Mouse (Mus musculus) liver, embryonic 12.5 days (tissue): ENCODE results near the gene Pde6h. TPM values are rescaled to one million over a fixed set of nuclear protein-coding genes. Genes with fewer than 3 reads are reported as not detected.
"Not testable (repeated sequence)": the region's sequence is repeated elsewhere in the genome, so short reads cannot be mapped to it uniquely, and the experiment has no call there.

Source experiments
- ATAC-seq: fragments of 200-750 bp; cut with Nextera tagmentation; 2 replicates; pipeline ENCODE4 v1.8.0; 2017; ENCODE audit warnings: moderate number of reproducible peaks, mild to moderate bottlenecking, moderate library complexity
- H3K27ac ChIP-seq: fragments of 300-500 bp; sonication (generic); 2 replicates; pipeline ENCODE4 v1.5.1; 2016; ENCODE audit warnings: mild to moderate bottlenecking
- H3K27me3 ChIP-seq: fragments of 300-500 bp; sonication (generic); replicated peaks from 2 replicates; pipeline ENCODE4 v1.6.1; 2016; ENCODE audit warnings: mild to moderate bottlenecking, moderate library complexity
- H3K36me3 ChIP-seq: fragments of 300-500 bp; sonication (generic); 2 replicates; pipeline ENCODE4 v1.6.1; 2016; ENCODE audit warnings: mild to moderate bottlenecking, moderate library complexity
- H3K4me1 ChIP-seq: fragments of 300-500 bp; sonication (generic); 2 replicates; pipeline ENCODE4 v1.6.1; 2016
- H3K4me2 ChIP-seq: fragments of 300-500 bp; sonication (generic); 2 replicates; pipeline ENCODE4 v1.6.1; 2016; ENCODE audit warnings: mild to moderate bottlenecking, moderate library complexity
- H3K4me3 ChIP-seq: fragments of 300-500 bp; sonication (generic); 2 replicates; pipeline ENCODE4 v1.5.1; 2016; ENCODE audit warnings: mild to moderate bottlenecking, moderate library complexity
- H3K9ac ChIP-seq: fragments of 300-500 bp; sonication (generic); 2 replicates; pipeline ENCODE4 v1.6.1; 2016; ENCODE audit warnings: mild to moderate bottlenecking, moderate library complexity
- H3K9me3 ChIP-seq: fragments of 300-500 bp; sonication (generic); replicated peaks from 2 replicates; pipeline ENCODE4 v1.6.1; 2016; ENCODE audit warnings: mild to moderate bottlenecking, moderate library complexity
- WGBS: fragments of 180-500 bp; shearing (Covaris S2); methylation state at CpG from one replicate; pipeline ENCODE4 v1.1.7; 2016; ENCODE audit not compliant: insufficient replicate concordance; 5-methylcytosine and 5-hydroxymethylcytosine counted together
- polyA plus RNA-seq: library from polyadenylated mRNA; unstranded; fragments of >200 nt; fragmentation: Nextera tagmentation; extraction: Ambion mirVana; gene quantifications from 2 replicates; pipeline ENCODE4 v1.2.1, GENCODE M21; 2016

Pde6h gene
- polyA plus RNA-seq, 1 experiment from 2014 or later = not detected

GRCm38 (mm10) chr6:136964609-136965510 lies 41.2 kb downstream of the Pde6h start:
- WGBS = 40% methylated on average over 13 of the region's 13 CpGs
- peaks cover 5% of the 10 kb centered on the region; the same call in 1 of the 2 replicates for H3K4me1 ChIP-seq
- no peaks in the 10 kb centered on the region for H3K36me3 ChIP-seq
- H3K9ac ChIP-seq = no peak overlapping the region
- H3K4me2 ChIP-seq = no peak overlapping the region
- H3K27ac ChIP-seq = no peak overlapping the region
- H3K9me3 ChIP-seq = no peaks in the 10 kb centered on the region
- no peak for ATAC-seq
- no peaks in the 10 kb centered on the region for H3K27me3 ChIP-seq
- no peak overlapping the region for H3K4me3 ChIP-seq

- Histone ChIP-seq H3K4me3 (no peak overlapping the region), H3K4me2 (no peak overlapping the region), H3K4me1 (peaks cover 5% of the 10 kb centered on the region; the same call in 1 of the 2 replicates), H3K27ac (no peak overlapping the region), H3K27me3 (no peaks in the 10 kb centered on the region), H3K36me3 (no peaks in the 10 kb centered on the region), H3K9me3 (no peaks in the 10 kb centered on the region), H3K9ac (no peak overlapping the region)
- ATAC-seq = no peak
- 63% methylated on average over 10 of the region's 10 CpGs for WGBS
Observed at GRCm38 (mm10) chr6:136965912-136966311, 42.3 kb downstream of the Pde6h start.

- WGBS = 44% methylated on average over 4 of the region's 4 CpGs
- no peak overlapping the region for H3K27ac ChIP-seq
- H3K4me2 ChIP-seq = no peak overlapping the region
- no peak for ATAC-seq
- no peaks in the 10 kb centered on the region for H3K27me3 ChIP-seq
- no peaks in the 10 kb centered on the region for H3K36me3 ChIP-seq
- peaks cover 5% of the 10 kb centered on the region; the same call in 1 of the 2 replicates for H3K4me1 ChIP-seq
- no peak overlapping the region for H3K4me3 ChIP-seq
- no peak overlapping the region for H3K9ac ChIP-seq
- no peaks in the 10 kb centered on the region for H3K9me3 ChIP-seq
Observed at GRCm38 (mm10) chr6:136967466-136967865, 43.8 kb downstream of the Pde6h start.

- not testable (repeated sequence) for H3K36me3 ChIP-seq, H3K27me3 ChIP-seq, H3K9me3 ChIP-seq, H3K9ac ChIP-seq, H3K4me3 ChIP-seq, H3K4me1 ChIP-seq, H3K27ac ChIP-seq, H3K4me2 ChIP-seq, ATAC-seq
- WGBS = 31% methylated on average over 4 of the region's 4 CpGs
Observed at GRCm38 (mm10) chr6:136968877-136969276, 45.2 kb downstream of the Pde6h start.

- 19% methylated on average over 23 of the region's 23 CpGs for WGBS
- peak overlapping the region; percentile 2; the same call in 1 of the 2 replicates for H3K4me3 ChIP-seq
- H3K27ac ChIP-seq = peak overlapping the region; percentile 53
- peak overlapping the region; percentile 55 for H3K4me2 ChIP-seq
- H3K9ac ChIP-seq = peak overlapping the region; percentile 17
- H3K4me1 ChIP-seq = peaks cover 20% of the 10 kb centered on the region
- no peaks in the 10 kb centered on the region for H3K27me3 ChIP-seq
- H3K9me3 ChIP-seq = no peaks in the 10 kb centered on the region
- peak; percentile 66 for ATAC-seq
- H3K36me3 ChIP-seq = no peaks in the 10 kb centered on the region
Observed at GRCm38 (mm10) chr6:136979274-136980082, 55.8 kb downstream of the Pde6h start.

GRCm38 (mm10) chr6:136980331-136980746 lies 56.7 kb downstream of the Pde6h start:
- H3K36me3 ChIP-seq = no peaks in the 10 kb centered on the region
- H3K27ac ChIP-seq = peak overlapping the region; percentile 53; the same call in 1 of the 2 replicates
- H3K4me2 ChIP-seq = peak overlapping the region; percentile 55
- no peak overlapping the region for H3K9ac ChIP-seq
- 18% methylated on average over 3 of the region's 3 CpGs for WGBS
- H3K27me3 ChIP-seq = no peaks in the 10 kb centered on the region
- peak; percentile 65 for ATAC-seq
- H3K9me3 ChIP-seq = no peaks in the 10 kb centered on the region
- H3K4me1 ChIP-seq = peaks cover 20% of the 10 kb centered on the region
- no peak overlapping the region for H3K4me3 ChIP-seq

GRCm38 (mm10) chr6:136982581-136982980 lies 58.9 kb downstream of the Pde6h start:
- H3K27ac ChIP-seq = no peak overlapping the region
- H3K27me3 ChIP-seq = no peaks in the 10 kb centered on the region
- no peak overlapping the region for H3K9ac ChIP-seq
- no peak overlapping the region for H3K4me2 ChIP-seq
- no peak overlapping the region for H3K4me3 ChIP-seq
- H3K36me3 ChIP-seq = no peaks in the 10 kb centered on the region
- no peaks in the 10 kb centered on the region for H3K9me3 ChIP-seq
- no peak for ATAC-seq
- H3K4me1 ChIP-seq = peaks cover 20% of the 10 kb centered on the region
- 67% methylated on average over 6 of the region's 6 CpGs for WGBS

GRCm38 (mm10) chr6:136983201-136983600 lies 59.6 kb downstream of the Pde6h start:
- Histone ChIP-seq H3K9ac (no peak overlapping the region), H3K4me2 (no peak overlapping the region), H3K27me3 (no peaks in the 10 kb centered on the region), H3K36me3 (no peaks in the 10 kb centered on the region), H3K4me3 (no peak overlapping the region), H3K4me1 (peaks cover 20% of the 10 kb centered on the region), H3K9me3 (no peaks in the 10 kb centered on the region), H3K27ac (no peak overlapping the region)
- WGBS = 69% methylated on average over 7 of the region's 7 CpGs
- no peak for ATAC-seq

DNA sequence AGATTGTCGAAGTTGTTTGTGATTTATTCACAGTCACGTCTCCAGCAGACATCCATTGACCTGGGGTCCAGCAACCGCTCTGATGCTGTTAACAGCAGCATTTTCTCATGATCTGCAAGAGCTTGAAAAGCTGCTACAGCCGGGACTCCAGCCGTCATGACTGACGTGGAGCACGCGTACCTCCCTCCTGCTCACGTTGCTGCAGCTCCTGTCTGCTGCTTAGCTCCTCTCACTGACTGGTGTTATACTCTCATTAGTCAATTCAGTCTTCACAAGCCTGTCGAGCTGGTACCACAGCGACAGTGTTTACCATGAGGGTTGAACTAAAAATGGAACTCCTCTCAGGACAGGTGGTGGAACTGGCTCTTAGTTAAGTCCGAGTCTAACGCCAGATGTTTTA lies 62.4 kb downstream of the Pde6h start:
- Histone ChIP-seq H3K4me3 (no peak overlapping the region), H3K27ac (no peak overlapping the region), H3K9me3 (no peaks in the 10 kb centered on the region), H3K9ac (no peak overlapping the region), H3K4me1 (peaks cover 7% of the 10 kb centered on the region; the same call in 1 of the 2 replicates), H3K27me3 (no peaks in the 10 kb centered on the region), H3K4me2 (no peak overlapping the region), H3K36me3 (no peaks in the 10 kb centered on the region)
- ATAC-seq = no peak
- 60% methylated on average over 13 of the region's 13 CpGs for WGBS

DNA sequence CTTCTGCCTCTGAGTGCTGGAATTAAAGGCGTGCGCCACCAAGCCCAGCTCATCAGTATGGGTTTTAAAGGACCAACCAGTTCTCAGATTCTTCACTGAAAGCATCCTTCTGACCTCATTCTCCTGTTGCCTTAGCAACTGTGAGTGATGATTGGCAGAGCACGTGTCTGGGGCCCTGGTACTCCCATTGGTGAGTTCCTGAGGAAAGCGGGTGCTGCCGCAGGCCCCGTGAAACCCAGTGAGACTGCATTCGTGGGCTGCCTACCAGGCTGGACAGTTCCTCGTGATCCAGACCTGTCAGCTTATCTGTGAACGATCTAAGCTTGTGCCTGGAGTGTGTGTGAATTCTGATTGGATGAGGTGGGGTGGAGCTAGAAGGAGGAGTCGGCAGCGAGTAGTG lies 63.1 kb downstream of the Pde6h start:
- 58% methylated on average over 11 of the region's 11 CpGs for WGBS
- H3K9ac ChIP-seq = no peak overlapping the region
- no peaks in the 10 kb centered on the region for H3K9me3 ChIP-seq
- H3K27ac ChIP-seq = no peak overlapping the region
- H3K4me2 ChIP-seq = no peak overlapping the region
- peaks cover 7% of the 10 kb centered on the region; the same call in 1 of the 2 replicates for H3K4me1 ChIP-seq
- no peak overlapping the region for H3K4me3 ChIP-seq
- no peaks in the 10 kb centered on the region for H3K27me3 ChIP-seq
- ATAC-seq = no peak
- H3K36me3 ChIP-seq = no peaks in the 10 kb centered on the region

GRCm38 (mm10) chr6:136988536-136989060 lies 65.0 kb downstream of the Pde6h start:
- H3K4me1 ChIP-seq = peaks cover 7% of the 10 kb centered on the region; the same call in 1 of the 2 replicates
- 37% methylated on average over 7 of the region's 7 CpGs for WGBS
- no peak for ATAC-seq
- no peaks in the 10 kb centered on the region for H3K9me3 ChIP-seq
- H3K4me2 ChIP-seq = no peak overlapping the region
- no peak overlapping the region for H3K4me3 ChIP-seq
- H3K9ac ChIP-seq = no peak overlapping the region
- H3K27me3 ChIP-seq = no peaks in the 10 kb centered on the region
- H3K36me3 ChIP-seq = no peaks in the 10 kb centered on the region
- no peak overlapping the region for H3K27ac ChIP-seq
